Mouse (Mus musculus) T-helper 2 cell (primary cell): Measurements from ENCODE around the gene Ift122.
"Not testable (repeated sequence)": the region's sequence is repeated elsewhere in the genome, so short reads cannot be mapped to it uniquely, and the experiment has no call there.

Experiments used
- in situ Hi-C: fragments of 300-600 bp; cut with MboI, MseI; formaldehyde crosslinking; loops from one replicate; pipeline ENCODE4 v1.15.1; 2025; ENCODE audit warnings: high pct_unique_total_duplicates

Ift122 gene

DNA sequence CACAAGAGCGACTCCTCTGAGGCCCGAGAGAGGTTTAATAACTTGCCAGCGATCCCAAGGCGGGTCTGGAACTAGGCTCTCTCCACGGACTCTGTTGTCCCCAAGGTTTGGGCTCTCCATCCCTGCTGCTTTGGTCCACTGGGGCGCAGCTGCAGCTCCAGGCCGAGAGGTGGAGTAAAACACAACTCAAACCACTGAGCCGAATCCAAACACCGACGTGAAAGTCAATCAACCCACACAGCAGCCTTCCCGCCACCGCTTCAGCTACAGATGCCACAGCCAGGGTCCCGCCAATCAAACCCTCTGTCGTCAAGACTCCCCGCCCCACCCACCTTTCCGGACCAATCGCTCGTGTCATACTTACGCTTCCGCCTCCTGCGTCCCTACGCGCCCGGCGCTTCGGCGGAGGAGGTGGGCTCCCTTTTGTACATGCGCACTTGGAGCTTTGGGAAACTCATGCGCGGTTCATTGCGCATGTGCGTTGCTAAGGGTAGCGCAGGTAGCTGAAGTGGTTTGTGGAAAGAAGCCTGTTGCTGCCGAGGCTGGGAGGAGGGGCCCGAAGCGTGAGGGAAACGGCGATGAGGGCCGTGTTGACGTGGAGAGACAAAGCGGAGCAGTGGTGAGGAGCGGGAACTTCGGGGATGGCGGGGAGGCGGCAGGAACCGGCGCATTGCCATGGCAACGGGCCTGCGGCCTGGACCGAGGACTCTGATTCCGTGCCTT lies at the start of gene Ift122, which contains the start of gene Mbd4:
Ift122 (plus strand) TSS at position 380 of the 723 bp plus-strand sequence.
Mbd4 (minus strand) TSS at position 281 of the 723 bp plus-strand sequence.
- in situ Hi-C loops, result no loop called here

DNA sequence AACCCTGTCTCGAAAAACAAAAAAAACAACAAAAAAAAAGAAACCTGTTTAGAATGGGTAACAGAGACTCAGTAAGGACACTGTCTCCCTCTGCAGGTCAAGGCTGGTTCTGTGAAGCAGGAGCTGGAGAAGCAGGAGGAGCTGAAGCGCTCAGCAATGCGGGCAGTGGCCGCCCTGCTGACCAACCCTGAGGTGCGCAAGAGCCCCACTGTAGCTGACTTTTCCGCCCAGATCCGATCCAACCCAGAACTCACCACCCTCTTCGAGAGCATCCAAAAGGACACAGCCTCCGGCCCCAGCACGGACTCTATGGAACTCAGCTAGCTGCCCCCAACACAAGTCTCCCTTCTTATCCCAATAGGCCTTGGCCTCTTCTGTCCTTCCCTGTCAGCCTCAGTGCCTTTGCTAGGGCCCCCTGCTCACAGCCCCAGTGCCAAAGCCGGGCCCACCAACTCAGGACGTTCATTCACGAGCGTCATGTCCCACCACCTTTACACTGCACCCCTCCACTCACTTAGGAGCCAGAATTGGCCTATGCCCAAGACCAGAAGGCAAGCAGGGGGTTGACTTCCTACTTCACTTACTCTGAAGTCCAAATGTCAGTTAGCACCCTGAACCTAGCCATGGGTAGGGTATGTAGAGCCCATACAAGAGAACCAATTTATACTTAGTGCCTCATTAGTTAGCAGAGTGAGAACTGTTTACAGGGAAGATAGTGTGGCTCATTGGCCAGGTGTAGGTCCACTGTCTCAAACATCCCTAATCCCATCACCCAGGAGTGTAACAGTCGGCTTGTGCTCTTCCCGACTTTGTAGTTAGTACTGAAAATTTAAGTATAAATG lies 49.5 kb upstream of the Ift122 start:
- in situ Hi-C loops, result no loop called here

DNA sequence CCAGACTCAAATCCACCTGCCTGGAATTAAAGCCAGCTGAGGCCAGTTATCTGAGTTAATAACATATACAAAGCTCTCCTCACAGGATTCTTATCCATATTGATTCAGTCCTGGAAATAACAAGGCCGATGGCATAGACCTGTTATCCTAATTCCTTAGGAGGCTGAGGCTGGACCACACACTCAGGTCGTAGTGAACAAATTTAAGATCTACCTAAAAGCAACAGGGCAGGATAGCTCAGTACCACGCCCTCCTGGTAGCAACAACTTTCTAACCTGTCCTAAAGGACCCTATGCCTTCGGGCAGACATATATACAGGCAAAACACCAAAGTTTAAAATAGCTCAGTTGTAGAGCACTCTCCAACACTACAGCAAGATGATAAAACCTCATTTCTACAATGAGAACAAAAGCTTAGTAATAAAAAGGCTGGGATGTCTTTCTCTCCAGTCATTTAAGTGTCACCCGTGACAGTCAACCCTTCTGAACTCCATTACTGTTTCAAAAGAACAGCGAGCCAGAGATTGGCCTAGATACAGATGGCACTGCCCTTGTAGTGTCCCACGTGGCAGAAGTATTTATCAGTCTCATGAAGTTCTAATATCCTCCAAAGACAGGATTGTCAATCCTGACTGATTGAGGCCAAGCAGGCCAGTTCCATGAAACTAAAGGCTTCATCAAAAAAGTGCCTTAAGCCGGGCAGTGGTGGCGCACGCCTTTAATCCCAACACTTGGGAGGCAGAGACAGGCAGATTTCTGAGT lies 48.7 kb upstream of the Ift122 start:
- in situ Hi-C loops, result no loop called here

DNA sequence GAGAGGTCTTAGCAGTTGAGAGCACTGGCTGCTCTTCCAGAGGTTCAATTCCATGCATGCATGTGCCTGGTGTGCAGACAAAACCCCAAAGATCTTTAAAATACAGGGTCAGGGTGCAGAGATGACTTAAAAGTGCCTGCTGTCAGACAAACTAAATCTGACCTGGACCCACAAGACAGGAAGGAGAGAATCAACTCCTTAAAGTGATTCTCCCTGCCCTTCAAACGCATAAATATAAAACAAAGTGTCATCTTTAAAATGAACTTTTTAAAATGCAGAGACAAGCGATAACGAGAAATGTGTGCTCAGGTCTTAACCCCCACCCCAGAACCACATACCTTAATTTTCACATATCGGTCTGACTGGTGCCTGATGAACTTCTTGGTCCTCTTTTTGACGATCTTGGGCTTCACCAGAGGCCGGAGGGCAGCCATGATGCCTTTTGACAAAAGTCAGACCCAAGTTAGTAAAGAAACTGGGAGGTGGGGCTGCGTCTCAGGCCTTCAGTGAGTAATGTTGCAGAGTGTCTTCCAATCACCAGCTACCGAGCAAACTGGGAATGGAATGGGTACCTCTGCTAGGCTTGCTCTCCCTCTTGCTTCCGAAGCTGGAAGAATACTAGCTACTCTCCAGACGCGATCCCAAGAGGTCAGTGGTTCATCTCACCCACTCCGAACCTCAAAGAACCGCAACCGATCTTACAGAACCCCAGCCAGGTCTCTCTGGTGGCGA lies 45.6 kb upstream of the Ift122 start:
- in situ Hi-C loops, result no loop called here

DNA sequence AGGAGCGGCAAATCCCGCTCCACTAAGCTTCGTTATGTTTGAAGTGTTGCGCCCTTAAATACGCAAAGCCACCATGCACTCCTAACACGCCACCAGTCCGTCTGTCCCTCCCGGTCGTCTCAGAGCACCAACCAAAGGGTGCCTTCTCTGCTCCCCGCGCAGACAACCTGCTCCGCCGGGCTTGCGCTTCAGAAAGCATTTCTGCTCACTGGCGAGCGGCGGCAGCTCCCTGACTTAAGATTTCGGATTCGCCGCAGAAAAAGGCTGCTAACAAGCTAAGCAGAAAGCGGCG lies 45.1 kb upstream of the Ift122 start:
- in situ Hi-C loops, result no loop called here

DNA sequence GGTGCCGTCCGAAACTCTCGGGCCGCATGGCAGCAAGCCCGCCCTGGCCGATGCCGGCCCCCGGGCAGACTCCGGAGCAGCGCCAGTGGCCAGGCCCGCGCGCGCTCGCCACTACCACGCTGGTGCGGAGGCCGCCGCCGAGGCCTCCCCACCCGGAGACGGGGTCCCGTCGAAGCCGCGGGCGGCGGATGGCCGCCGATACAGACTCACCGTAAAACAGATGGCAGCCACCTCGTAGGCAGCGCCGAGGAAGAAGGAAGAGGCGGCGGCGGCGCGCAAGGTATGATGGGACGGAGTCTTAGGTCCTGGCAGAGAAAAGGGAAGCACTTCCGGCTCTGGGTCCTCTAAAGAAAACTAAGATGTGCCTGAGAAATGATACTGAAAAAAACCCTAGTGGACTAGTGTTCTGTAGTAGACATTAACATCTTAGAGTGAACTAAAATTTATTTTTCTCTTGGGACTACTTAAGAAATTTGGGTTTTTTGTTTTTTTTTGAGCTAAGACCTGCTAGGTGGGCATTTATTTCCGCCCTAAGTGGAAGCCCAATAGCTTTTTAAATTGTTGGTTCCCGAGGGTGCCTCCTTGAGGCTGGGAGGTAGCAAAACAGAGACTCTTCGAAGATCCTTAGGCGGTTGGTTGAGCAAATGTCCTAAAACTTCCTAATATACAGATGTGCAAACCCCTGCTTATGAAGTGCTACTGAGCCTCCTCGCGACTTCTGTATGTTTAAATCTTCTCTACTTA lies 44.6 kb upstream of the Ift122 start, which contains the start of gene Rpl32:
Rpl32 (minus strand) TSS at position 260 of the 744 bp plus-strand sequence.
- in situ Hi-C loops, result no loop called here

DNA sequence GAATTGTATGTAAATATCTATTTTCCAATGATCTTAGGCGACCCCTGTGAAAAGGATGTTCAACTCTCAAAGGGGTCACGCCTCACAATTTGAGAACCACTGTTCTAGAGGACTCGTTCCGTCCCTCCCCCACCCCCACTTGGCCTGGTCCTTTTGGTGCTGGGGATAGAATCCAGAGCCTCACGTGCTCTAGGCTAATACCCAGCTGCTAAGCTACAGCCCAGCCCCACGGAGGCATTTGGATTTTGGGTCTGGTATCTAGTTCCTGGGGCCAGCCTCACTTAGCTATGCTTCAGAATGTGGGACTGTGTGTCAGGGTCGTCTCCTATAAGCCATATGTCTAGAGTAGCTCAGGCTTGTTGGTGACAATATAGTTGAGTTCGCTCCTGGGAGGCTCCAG lies 41.7 kb upstream of the Ift122 start:
- in situ Hi-C loops, result no loop called here

DNA sequence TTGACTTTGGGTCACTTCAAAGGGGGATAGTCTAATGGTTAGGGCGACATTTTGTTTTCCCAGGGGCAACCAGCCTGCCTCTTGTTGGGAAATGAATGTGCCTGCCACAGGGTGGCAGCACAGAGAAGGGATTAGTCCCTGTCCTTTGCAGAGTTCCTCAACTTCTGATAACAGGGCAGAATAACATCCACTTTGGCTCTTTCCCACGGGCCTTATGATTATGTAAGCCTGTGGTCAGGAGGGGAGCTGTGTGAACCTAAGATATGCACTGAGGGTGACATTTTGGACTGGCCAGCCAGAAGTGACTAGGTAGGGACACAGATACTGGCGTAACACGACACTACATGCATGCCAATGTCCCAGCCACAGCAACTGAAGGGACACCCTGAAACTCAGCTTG lies 39.2 kb upstream of the Ift122 start:
- in situ Hi-C loops, result no loop called here

DNA sequence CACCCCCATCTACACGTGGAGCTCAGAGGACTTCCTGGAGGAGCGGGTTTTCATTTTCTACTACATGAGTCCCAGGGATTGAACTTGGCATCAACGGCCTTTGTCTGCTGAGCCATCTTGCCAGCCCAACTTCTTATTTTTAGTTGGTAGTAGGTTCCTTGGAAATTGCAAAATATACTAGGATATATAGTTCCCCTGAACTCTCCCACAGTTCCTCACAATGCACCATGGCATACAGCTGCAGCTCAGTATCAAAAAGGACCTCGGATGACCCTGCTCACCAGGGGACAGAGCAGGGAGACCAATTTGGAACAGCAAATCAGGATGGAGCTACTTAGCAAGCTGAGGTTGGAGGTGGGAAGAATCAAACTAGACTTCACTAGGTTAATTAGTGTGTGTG lies 38.2 kb upstream of the Ift122 start:
- in situ Hi-C loops, result no loop called here

DNA sequence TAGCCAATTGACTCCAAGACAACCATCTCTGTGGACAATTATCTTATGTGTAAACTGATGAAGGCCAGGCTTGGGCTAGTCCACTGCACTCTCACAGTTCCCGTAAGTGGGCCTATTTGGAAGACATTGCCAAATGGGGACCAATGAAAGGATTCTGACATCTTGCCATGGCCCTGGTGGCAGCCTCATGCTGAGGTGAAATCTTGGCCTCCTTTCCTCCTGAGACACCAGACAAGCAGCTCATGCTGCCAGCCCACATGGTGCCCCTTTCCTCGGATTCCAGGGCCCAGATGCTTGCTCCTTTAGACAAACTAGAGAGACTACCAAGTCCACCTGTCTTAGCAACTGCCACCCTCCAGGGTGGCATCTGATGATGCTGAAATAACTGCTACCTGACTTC lies 35.1 kb upstream of the Ift122 start:
- in situ Hi-C loops, result no loop called here

DNA sequence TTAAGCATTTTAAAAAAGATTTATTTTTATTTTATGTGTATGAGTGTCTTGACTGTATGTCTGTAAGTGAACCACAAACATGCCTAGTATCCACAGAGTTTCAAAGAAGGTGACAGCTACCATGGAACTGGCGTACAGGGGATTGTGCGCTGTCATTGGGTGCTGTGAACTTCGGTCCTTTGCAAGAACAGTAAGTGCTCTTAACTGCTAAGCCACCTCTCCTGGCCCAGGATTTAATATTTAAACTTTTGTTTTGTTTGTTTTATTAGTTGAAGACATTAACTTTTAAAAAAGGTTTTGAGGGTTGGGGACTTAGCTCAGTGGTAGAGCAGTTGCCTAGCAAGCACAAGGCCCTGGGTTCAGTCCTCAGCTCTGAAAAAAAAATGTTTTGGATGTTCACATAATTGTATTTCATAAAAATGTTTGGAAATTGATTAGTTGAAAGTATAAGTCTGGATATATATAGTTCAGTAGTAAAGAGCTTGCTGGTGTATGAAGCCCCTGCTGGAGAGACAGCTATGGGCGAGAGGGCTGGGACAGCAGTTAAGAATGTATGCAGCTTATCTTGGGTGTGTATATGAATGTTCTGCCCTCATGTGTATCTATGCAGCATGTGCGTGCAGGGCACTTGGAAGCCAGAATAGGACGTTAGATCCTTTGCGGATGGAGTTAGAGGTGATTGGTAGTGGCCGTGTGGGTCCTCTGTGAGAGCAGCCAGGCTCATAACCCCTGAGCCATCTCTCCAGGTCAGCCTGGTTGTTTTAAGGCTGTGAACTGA lies 31.9 kb upstream of the Ift122 start:
- in situ Hi-C loops, result no loop called here

DNA sequence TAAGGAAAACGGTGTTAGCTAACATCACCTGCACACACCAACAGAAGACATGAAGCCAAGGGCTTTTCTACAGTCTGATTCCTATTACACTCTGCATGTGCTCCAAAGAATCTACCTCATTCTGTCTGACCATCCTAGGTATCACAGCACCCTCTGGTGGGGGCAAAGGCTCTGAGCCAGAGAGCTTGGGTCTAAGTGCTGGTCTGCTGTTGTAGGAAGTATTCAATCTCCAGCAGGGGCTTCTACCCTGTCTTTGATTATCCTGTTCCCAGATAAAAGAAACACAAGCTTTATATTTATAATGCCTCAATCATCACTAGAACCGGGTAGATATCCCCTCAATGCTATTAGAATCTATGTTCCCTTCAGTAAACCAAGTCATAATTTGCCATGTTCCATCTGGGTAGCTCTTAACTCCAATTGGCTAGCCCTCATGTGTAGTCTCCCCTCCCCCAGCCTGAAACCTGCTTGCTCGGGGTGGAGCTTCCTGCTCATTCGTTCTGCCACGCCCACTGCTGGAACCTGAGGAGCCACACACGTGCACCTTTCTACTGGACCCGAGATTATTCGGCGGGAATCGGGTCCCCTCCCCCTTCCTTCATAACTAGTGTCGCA lies 29.3 kb upstream of the Ift122 start:
- in situ Hi-C loops, result not testable (repeated sequence)

DNA sequence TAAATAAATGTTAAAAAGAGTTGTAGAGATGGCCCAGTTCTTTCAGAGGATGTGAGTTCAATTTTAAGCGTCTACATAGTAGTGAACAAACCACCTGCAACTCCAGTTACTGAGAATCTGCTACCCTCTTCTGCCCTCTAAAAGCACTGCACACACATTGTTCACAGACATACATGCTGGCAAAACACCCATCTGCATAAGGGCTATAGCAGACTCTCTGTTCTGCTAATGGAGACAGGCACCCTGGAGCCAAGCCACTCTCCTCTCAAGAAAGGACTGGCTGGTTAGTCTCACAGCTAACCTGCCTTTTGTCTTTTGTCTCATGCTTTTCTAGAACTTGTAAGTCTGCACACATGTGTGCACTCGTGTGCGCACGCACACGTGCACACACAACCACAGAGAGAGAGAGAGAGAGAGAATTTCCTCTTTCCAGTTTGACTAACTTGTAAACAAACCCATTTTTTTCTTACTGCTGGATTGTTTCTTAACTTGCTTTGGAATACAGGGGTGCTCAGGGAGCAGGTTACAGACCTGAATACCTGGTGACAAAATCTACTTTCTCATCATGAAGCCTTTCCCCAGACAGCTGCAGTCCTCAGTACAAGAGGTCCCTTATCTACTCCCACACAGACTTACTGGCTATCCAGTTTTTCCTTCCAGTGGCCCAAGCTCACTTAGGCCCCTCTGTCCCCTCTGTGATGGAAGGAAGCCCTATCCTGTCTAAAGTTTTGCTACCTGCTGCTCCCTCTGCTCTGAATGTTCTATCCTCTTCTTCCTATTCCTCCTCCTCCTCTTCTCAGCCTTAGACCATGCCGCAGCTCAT lies 22.3 kb upstream of the Ift122 start:
- in situ Hi-C loops, result no loop called here

DNA sequence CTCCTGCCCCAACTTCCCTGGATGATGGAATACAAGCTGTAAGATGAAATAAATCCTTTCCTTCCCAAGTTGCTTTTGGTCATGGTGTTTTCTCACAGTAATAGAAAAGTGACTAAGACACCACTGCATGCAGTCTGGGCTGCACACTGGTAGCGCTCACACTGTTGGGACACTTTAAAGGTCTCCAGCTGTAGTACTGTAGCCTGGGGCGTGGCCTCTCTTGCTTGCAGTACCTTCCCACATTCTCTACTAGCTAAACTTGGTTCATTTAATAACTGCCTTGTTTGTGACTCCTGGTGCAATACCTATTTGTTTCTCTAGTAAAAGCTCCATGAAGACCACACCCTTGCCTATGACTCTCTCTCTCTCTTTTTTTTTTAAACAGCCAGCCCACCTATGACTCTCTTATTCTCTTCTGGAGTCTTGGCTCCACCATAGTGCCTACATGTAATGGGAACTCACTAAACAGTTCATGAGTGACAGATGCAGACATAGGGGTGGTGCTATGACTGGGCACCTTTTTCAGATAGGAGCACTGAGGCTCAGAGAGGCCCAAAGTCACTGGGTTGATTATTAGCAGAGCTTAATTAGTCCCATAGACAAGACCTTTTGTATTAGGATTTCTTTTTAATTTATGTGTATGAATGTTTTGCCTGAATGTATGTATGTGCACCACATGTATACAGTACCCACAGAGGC lies 21.0 kb upstream of the Ift122 start:
- in situ Hi-C loops, result no loop called here

DNA sequence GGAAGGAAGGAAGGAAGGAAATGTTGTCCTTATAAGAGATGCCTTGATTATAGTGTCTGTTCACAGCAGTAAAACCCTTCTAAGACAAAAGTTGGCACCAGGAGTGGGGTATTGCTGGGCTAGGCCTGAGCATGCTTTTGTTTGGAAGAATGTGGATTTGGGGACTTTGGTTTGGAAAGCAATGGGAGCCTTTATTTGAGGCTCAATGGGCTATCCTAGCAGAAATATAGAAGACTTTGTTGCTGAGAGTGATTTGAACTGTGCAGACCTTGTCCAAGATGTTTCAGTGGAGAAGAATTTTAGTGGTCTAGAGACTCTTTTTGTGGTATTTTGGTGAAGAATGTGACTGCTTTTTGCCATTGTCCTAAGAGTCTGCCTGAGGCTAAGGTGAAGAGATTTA lies 19.4 kb upstream of the Ift122 start:
- in situ Hi-C loops, result no loop called here

DNA sequence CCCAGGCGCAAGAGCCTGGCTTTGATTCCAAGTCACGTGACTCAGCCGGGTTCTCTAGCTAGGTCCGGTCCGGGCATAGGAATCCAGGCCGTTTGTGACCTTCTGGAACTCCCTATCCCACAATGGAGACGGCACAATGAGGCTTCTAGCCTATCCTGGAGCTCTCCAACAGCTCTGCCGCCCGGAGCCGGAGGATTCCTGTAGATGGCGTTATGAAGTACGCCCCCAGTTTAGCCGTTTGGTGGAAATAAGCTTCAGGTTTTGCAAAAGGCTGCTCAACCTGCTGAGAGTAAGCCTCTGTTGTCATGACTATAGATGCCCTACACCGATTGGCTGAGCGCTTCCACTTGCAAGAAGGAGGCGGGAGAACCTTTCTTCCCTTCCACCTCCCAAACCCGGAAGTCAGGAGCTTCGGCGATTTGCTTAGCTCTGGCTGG lies 15.1 kb upstream of the Ift122 start, which contains the start of gene Efcab12:
Efcab12 (minus strand) TSS at position 252 of the 437 bp plus-strand sequence.
- in situ Hi-C loops, result no loop called here

DNA sequence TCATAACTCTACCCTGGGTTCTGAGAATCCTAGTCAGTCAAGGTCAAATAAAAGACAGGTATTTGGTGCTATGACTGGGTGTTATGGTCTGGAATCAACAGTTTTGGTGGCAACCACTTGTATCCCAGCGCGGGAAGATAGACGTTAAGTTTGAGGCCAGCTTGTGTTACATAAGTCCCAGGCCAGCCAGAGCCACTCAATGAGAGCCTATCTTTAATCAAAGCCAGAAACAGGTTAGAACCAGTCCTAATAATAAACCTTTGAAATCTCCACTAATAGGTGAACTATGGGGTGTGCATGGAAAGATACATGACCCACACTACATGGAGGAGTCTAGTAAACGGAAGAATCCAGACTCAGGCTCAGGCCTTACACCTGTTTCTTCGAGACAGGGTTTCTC lies 14.5 kb upstream of the Ift122 start:
- in situ Hi-C loops, result no loop called here

DNA sequence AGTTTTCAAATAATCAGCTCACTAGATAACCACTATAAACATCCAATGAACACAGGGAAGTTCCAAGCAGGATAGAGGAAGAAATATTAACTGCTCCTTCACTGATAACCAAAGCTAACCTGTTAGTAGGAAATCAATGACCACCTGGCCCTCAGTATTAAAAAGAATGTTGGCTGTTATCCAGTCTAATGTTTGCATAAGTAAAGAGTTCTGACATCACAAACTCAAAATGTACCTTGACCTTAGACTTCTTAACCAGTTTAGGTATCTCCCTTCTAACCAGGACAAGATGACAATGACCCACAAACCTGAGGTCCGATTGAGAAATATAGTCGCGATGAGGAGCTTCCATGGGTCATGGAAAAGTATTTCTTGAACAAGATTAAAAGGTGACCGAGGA lies 8.3 kb upstream of the Ift122 start:
- in situ Hi-C loops, result no loop called here
